Mouse (Mus musculus) small intestine, adult 2 months (tissue): ENCODE data around the gene Abca3. TPM values are rescaled to one million over a fixed set of nuclear protein-coding genes. Genes with fewer than 3 reads are reported as not detected.
"Not testable (repeated sequence)": the region's sequence is repeated elsewhere in the genome, so short reads cannot be mapped to it uniquely, and the experiment has no call there.

ENCODE experiments used
- H3K27ac ChIP-seq: fragments of 200-500 bp; 2 replicates; pipeline ENCODE4 v1.5.1; 2012; ENCODE audit warnings: low read depth, low read length, control low read depth, inconsistent platforms; ENCODE audit not compliant: insufficient read depth
- H3K27me3 ChIP-seq: fragments of 200-500 bp; 2 replicates; pipeline ENCODE4 v1.6.1; 2012; ENCODE audit warnings: mild to moderate bottlenecking, moderate library complexity, low read length, inconsistent platforms; ENCODE audit not compliant: control insufficient read depth, insufficient read depth
- H3K36me3 ChIP-seq: fragments of 200-500 bp; 2 replicates; pipeline ENCODE4 v1.6.1; 2012; ENCODE audit warnings: mild to moderate bottlenecking, low read length, control low read depth, inconsistent platforms; ENCODE audit not compliant: control insufficient read depth, insufficient read depth
- H3K4me1 ChIP-seq: fragments of 200-500 bp; 2 replicates; pipeline ENCODE4 v1.6.1; 2012; ENCODE audit warnings: low read length, inconsistent platforms, mixed read lengths; ENCODE audit not compliant: control insufficient read depth, insufficient read depth, insufficient read length
- H3K4me3 ChIP-seq: fragments of 200-500 bp; 2 replicates; pipeline ENCODE4 v1.5.1; 2012; ENCODE audit warnings: low read depth, mild to moderate bottlenecking, control low read depth, inconsistent platforms, low read length, moderate library complexity
- CTCF ChIP-seq: fragments of 200-500 bp; IDR thresholded peaks from 2 replicates; pipeline ENCODE4 v1.5.1; 2012; ENCODE audit warnings: low read depth, mild to moderate bottlenecking, control low read depth, inconsistent platforms, low read length, moderate library complexity, mixed read lengths; ENCODE audit not compliant: insufficient replicate concordance, insufficient read length; ENCODE audit errors: extremely low read depth
- POLR2A ChIP-seq: fragments of 200-500 bp; IDR thresholded peaks from 2 replicates; pipeline ENCODE4 v1.6.1; 2012; ENCODE audit warnings: low read depth, mild to moderate bottlenecking, control low read depth, inconsistent platforms, low read length, moderate library complexity
- WGBS: fragments of 180-500 bp; shearing (Covaris S2); methylation state at CpG from one replicate; pipeline ENCODE4 v1.1.7; 2018; 5-methylcytosine and 5-hydroxymethylcytosine counted together
- polyA plus RNA-seq: library from polyadenylated mRNA; depleted of rRNA; stranded (reverse); fragments of >200 nt; gene quantifications from 2 replicates; pipeline ENCODE4 v1.2.3, GENCODE M21; 2012; rRNA removed

The Abca3 gene
- polyA plus RNA-seq, 1 experiment: 37.0 TPM

GRCm38 (mm10) chr17:24454218-24454755 lies 102.5 kb downstream of the Abca3 start:
- TF ChIP-seq POLR2A (no peak), CTCF (no peak)

GRCm38 (mm10) chr17:24454756-24455522 lies 103.2 kb downstream of the Abca3 start:
- Histone ChIP-seq H3K36me3 (peaks cover 10% of the 10 kb centered on the region), H3K4me3 (peak overlapping the region; percentile 89), H3K4me1 (0 out of 2 replicates have a peak, but pooled peaks cover 2% of the 10 kb centered on the region), H3K27ac (peak overlapping the region; percentile 95), H3K27me3 (no peaks in the 10 kb centered on the region)
- peak; percentile 77 for TF ChIP-seq POLR2A
- TF ChIP-seq CTCF: no peak
- WGBS: under 1% methylated on average over 66 of the region's 67 CpGs

More at GRCm38 (mm10) chr17:24454218-24454755, 102.5 kb downstream of the Abca3 start:
- Histone ChIP-seq H3K27ac (peak overlapping the region; percentile 95), H3K36me3 (peaks cover 16% of the 10 kb centered on the region), H3K27me3 (no peaks in the 10 kb centered on the region), H3K4me1 (0 out of 2 replicates have a peak, but pooled peaks cover 2% of the 10 kb centered on the region), H3K4me3 (peak overlapping the region; percentile 89)
- WGBS: under 1% methylated on average over 14 of the region's 14 CpGs

GRCm38 (mm10) chr17:24455523-24456206 lies 103.9 kb downstream of the Abca3 start:
- H3K36me3 ChIP-seq, H3K27me3 ChIP-seq, H3K4me3 ChIP-seq, H3K4me1 ChIP-seq: not testable (repeated sequence)
- 41% methylated on average over 10 of the region's 10 CpGs for WGBS
- 0 out of 2 replicates have a peak overlapping the region, but pooled peaks have one; percentile 18 for H3K27ac ChIP-seq

Other genes starting within 250 kb of the Abca3 start
- gene Pdpk1, start 201.0 kb upstream of the Abca3 start, polyA plus RNA-seq: 10.8 and 12.7 TPM in 2 replicates
- 61.6 and 187 TPM in 2 replicates for gene Amdhd2, start 188.2 kb upstream of the Abca3 start, polyA plus RNA-seq
- gene Atp6v0c, start 182.2 kb upstream of the Abca3 start, polyA plus RNA-seq: 549 and 948 TPM in 2 replicates
- gene Tbc1d24, start 146.4 kb upstream of the Abca3 start, polyA plus RNA-seq: 11.4 and 62.9 TPM in 2 replicates
- 1.3 and 1.6 TPM in 2 replicates for gene Ntn3, start 142.4 kb upstream of the Abca3 start, polyA plus RNA-seq
- gene Tedc2, start 131.1 kb upstream of the Abca3 start, polyA plus RNA-seq: 4.2 and 4.6 TPM in 2 replicates
- gene Ccnf, start 100.5 kb upstream of the Abca3 start, polyA plus RNA-seq: 4.1 and 8.4 TPM in 2 replicates
- gene Abca17, start 882 bp upstream of the Abca3 start, polyA plus RNA-seq: 0.01 TPM in 1 of 2 replicates, not detected in the other
- gene Rnps1, start 62.6 kb downstream of the Abca3 start, polyA plus RNA-seq: 44.2 and 76.7 TPM in 2 replicates
- gene Eci1, start 74.7 kb downstream of the Abca3 start, polyA plus RNA-seq: 52.7 and 97.7 TPM in 2 replicates
- 2.9 and 4.8 TPM in 2 replicates for gene Dnase1l2, start 91.2 kb downstream of the Abca3 start, polyA plus RNA-seq
- 52.9 and 74.5 TPM in 2 replicates for gene E4f1, start 118.4 kb downstream of the Abca3 start, polyA plus RNA-seq
- gene Pgp, start 118.4 kb downstream of the Abca3 start, polyA plus RNA-seq: 130 and 178 TPM in 2 replicates
- gene Bricd5, start 121.9 kb downstream of the Abca3 start, polyA plus RNA-seq: 0.77 and 2.3 TPM in 2 replicates
- 16.9 and 33.7 TPM in 2 replicates for gene Mlst8, start 127.1 kb downstream of the Abca3 start, polyA plus RNA-seq
- gene Caskin1, start 136.7 kb downstream of the Abca3 start, polyA plus RNA-seq: 0.50 and 0.77 TPM in 2 replicates
- 75.8 and 113 TPM in 2 replicates for gene Traf7, start 176.0 kb downstream of the Abca3 start, polyA plus RNA-seq
- gene Rab26, start 182.3 kb downstream of the Abca3 start, polyA plus RNA-seq: 1.2 and 6.1 TPM in 2 replicates
- gene Pkd1, start 197.9 kb downstream of the Abca3 start, polyA plus RNA-seq: 26.1 and 31.9 TPM in 2 replicates